Comparison of ENCODE assay signal across 11 mouse cellular contexts in genomic region chr6:101616776-101617175, GRCm38 (mm10).
DNase-seq lines count a peak whose midpoint lies in the region; ATAC-seq and TF ChIP-seq lines count a peak whose summit lies in the region.
"Had no signal": no experiment of that assay in that cellular context is flagged by ENCODE, and none has a peak within 500 bp of the region (broad histone marks: within the 10 kb centered on the region; RNA-seq: fewer than 3 reads in every experiment).

No protein-coding gene starts in this region.

- 0 out of 2 replicates have a peak, but pooled peaks have one; percentile 49 for ATAC-seq in forebrain, embryonic 11.5 days (replicated peaks; ENCODE audit: low FRiP score)
- ATAC-seq in forebrain, embryonic 12.5 days (ENCODE audit: low FRiP score), result no peak
- no peak for ATAC-seq in cerebellum, adult (ENCODE audit: insufficient number of reproducible peaks, low FRiP score, low TSS enrichment)

- DNase-seq in forebrain, embryonic 11.5 days (ENCODE audit: low spot score), result no peak
- no peak for DNase-seq in left cerebral cortex, adult 2 months (ENCODE audit: extremely low spot score in 1 of 2, low spot score in 2 of 2)
- DNase-seq in left cerebral cortex, postnatal 4 days, result no peak
- DNase-seq in brain, embryonic 18.5 days (ENCODE audit: low read depth, low spot score), result peak; percentile 28
- peak; percentile 51 for DNase-seq in mesoderm, embryonic 11.5 days (ENCODE audit: low read depth, low spot score)
- DNase-seq in urinary bladder, postnatal 36 days (ENCODE audit: low spot score in 2 of 2), result no peak
- DNase-seq: cerebellum, adult 2 months had no signal

- no peak overlapping the region for H3K4me2 ChIP-seq in forebrain, embryonic 11.5 days (ENCODE audit: low read depth, low read length, severe bottlenecking)
- H3K4me2 ChIP-seq in forebrain, embryonic 12.5 days, result no peak overlapping the region
- H3K4me2 ChIP-seq: heart, embryonic 13.5 days had no signal

- H3K27ac ChIP-seq in forebrain, embryonic 11.5 days (ENCODE audit: low read depth, low read length), result no peak overlapping the region
- no peak overlapping the region for H3K27ac ChIP-seq in forebrain, embryonic 12.5 days
- H3K27ac ChIP-seq in left cerebral cortex, adult 2 months, result no peak overlapping the region
- H3K27ac ChIP-seq: heart, embryonic 13.5 days had no signal

- 47% methylated on average over 3 of the region's 3 CpGs for WGBS in forebrain, embryonic 11.5 days
- 51% methylated on average over 3 of the region's 3 CpGs for WGBS in forebrain, embryonic 12.5 days

- H3K36me3 ChIP-seq in forebrain, embryonic 11.5 days (ENCODE audit: control insufficient read depth, insufficient read depth, low read length), result no peaks in the 10 kb centered on the region
- H3K36me3 ChIP-seq in forebrain, embryonic 12.5 days (replicated peaks), result no peaks in the 10 kb centered on the region
- H3K36me3 ChIP-seq: heart, embryonic 13.5 days had no signal

- H3K9ac ChIP-seq in forebrain, embryonic 11.5 days (ENCODE audit: low read length), result no peak overlapping the region
- no peak overlapping the region for H3K9ac ChIP-seq in forebrain, embryonic 12.5 days
- H3K9ac ChIP-seq: heart, embryonic 13.5 days had no signal

- no peak overlapping the region for H3K4me3 ChIP-seq in forebrain, embryonic 11.5 days (ENCODE audit: low read depth, low read length)
- H3K4me3 ChIP-seq in forebrain, embryonic 12.5 days (replicated peaks), result no peak overlapping the region
- no peak overlapping the region for H3K4me3 ChIP-seq in left cerebral cortex, adult 2 months
- H3K4me3 ChIP-seq: heart, embryonic 13.5 days had no signal

- H3K9me3 ChIP-seq in forebrain, embryonic 11.5 days (ENCODE audit: control insufficient read depth, low read length), result no peaks in the 10 kb centered on the region
- no peaks in the 10 kb centered on the region for H3K9me3 ChIP-seq in forebrain, embryonic 12.5 days
- H3K9me3 ChIP-seq: heart, embryonic 13.5 days had no signal

- no peaks in the 10 kb centered on the region for H3K27me3 ChIP-seq in forebrain, embryonic 11.5 days (ENCODE audit: control insufficient read depth, insufficient read depth, low read length)
- no peaks in the 10 kb centered on the region for H3K27me3 ChIP-seq in forebrain, embryonic 12.5 days
- H3K27me3 ChIP-seq: CH12.LX; heart, embryonic 13.5 days had no signal

- no peaks in the 10 kb centered on the region for H3K4me1 ChIP-seq in forebrain, embryonic 11.5 days (replicated peaks; ENCODE audit: control insufficient read depth, insufficient read depth, low read length)
- H3K4me1 ChIP-seq in forebrain, embryonic 12.5 days, result no peaks in the 10 kb centered on the region
- H3K4me1 ChIP-seq: heart, embryonic 13.5 days had no signal

- intact Hi-C loops in left cerebral cortex, adult 2 months (cut with DNase I), result loop anchor here (2.0 to 10.0 kb wide), 4 partner anchors 66 to 734 kb away; no protein-coding TSS in a partner anchor
- intact Hi-C loops in left cerebral cortex, postnatal 4 days (cut with DNase I), result loop anchor here (5.0 to 10.0 kb wide), 2 partner anchors 242 to 734 kb away; partner anchors contain the start of gene Pdzrn3

- TF ChIP-seq CTCF in left cerebral cortex, adult 2 months (IDR thresholded peaks at IDR 0.05), result peak; percentile 79

Comparison
In these comparisons a context has a peak if more than half of its experiments do, and no peak if none do; other contexts are left out.
1. DNase-seq: peak in brain, embryonic 18.5 days (single experiment) and mesoderm, embryonic 11.5 days (single experiment); none in forebrain, embryonic 11.5 days (single experiment), left cerebral cortex, adult 2 months (0 of 2), left cerebral cortex, postnatal 4 days (single experiment) and urinary bladder, postnatal 36 days (0 of 2).